Mouse (Mus musculus) A20 (cell line): ENCODE results near the gene Plekhf1.

Experiments
- DNase-seq: peaks from one replicate; pipeline ENCODE4 v3.0.0-alpha.2; 2011; ENCODE audit warnings: low read depth, low spot score

Plekhf1 gene

DNA sequence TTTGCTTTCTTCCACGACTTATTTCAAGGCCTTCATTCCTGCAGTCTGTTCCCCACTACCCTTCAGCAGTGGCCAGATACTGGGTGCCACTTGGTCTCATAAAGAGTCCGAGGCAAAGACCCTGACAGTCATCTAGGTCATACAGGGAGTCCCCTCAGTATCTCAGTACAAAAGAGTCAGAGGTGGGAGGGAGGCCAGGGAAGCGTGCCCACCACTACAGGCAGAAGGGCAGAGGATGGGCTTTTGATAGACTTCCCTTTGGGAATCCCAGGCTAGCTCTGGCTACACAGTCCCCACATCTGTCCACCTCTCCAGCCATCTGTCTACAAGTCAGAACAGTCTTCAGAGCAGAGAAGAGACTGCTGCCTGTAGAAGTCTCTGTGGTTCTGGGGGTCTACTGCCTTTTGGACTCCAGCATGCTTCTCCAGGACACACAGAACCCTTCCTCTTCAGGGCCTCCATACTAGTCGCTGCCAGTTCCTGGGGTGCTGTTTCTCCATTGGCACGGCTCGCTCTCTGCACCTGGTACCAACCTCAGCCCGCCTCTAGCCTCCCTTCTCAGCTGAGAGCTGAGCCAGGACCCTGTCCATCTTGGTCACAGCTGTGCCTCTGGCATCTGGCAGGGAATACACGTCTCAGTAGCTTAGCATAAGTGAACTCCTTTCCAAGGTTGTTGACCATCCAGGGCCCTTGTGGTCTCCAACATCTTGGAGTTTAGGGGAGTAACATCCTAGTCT lies 9.0 kb downstream of the Plekhf1 start:
- DNase-seq, result no peak

DNA sequence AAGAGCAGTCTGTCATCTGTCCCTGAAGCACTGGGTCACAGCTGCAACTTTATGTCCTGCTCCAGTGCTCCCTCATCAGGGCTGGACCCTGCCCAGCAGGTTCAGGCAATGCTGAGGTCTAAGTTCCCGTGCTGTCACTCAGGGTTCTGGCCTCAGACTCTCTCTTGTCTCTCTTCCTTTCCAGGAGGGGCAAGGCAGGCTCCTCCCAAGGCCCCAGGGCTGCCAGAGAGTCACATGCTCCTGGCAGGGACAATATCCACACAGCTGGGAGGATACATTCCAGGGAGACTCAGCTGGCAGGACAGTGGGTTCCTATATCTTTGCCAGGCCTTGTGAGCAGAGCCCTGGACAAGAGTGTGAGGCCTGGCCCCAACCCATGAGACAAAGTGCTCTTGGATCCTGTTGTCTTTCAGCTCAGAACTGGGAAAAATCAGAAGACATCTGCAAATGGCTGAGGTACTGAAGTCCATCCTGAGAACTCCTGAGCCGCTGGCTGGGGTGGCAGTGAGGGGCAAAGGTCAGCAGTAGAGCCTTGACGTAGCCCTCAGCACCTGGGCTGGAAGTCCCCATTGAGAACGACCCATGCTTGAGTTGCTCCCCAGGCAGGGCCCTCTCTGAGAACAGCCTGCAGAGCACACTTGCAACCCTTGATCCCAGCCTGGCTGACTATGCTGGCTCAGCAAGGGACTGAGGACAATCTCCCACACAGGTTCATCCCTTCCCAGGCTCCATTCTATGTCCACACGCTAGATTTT lies 10.2 kb downstream of the Plekhf1 start:
- DNase-seq, result no peak

DNA sequence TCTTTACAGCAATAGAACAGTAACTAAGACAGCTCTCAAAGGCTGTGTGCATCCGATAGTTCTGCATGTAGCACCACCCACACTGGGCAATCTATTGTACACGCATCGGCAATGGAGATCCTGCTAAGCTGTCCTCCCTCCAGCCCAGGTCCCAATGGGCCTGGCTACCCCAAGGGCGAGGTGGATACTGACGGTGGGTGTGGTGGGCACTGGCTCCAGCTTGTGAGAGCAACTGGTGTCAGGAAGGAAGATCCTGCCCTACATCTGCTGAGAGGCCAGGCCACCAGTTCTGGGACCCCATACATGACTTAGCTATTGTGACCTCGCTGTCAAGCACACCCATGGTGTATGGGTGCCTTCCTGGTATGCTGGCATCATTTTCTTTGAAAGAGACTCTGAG lies 12.1 kb downstream of the Plekhf1 start:
- no peak for DNase-seq

DNA sequence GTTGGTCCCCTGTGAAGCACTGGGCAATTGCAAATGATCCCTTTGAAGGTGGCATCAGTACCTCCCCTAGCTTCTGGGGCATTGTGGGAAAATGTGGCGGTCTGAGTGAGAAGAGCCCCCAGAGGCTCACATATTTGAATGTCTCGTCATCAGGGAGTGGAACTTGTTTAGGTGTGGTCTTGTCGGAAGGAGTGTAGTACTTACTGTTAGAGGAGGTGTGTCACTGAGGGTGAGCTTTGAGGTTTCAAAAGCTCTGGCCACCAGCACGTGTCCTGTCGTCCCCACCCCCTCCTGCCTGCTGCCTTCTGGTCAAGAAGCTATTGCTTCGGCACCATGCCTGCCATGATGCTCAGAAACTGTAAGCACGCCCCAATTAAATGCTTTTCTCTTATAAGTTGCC lies 12.5 kb downstream of the Plekhf1 start:
- DNase-seq, result no peak

DNA sequence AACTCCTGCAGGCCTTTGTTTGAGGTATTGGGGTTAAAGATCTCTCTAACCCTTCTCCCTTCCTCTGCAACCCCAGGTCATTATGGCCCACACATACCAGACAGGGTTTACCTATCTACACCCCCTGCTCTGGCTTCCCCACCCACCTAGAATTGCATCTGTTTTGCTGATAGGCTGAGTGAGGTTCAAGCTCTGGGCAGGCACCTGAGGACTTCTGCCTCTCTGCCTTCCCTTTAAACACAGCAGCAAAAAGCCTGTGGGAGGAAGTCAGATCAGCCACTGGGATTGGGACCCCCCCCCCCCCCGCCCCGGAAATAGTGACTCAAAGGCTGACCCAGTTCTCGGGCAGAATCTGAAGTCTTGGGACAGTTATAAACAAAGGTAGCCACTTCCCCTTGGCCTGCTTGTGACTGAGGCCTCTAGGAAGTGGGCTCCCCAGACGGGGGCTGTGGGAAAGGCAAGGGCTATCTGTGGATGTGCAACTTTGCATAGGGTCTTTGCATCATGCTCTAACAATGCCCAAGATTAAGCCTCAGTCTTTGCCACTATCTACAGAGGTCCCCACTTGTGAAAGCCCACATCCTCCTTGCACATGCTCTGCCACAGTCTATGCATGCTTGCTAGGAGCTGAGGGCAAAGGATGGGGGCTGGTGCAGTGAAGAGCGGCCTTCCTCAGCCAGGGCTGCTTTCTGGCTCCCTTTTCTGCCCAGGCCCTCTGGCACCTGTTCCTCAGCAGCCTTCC lies 13.2 kb downstream of the Plekhf1 start:
- DNase-seq, result no peak

DNA sequence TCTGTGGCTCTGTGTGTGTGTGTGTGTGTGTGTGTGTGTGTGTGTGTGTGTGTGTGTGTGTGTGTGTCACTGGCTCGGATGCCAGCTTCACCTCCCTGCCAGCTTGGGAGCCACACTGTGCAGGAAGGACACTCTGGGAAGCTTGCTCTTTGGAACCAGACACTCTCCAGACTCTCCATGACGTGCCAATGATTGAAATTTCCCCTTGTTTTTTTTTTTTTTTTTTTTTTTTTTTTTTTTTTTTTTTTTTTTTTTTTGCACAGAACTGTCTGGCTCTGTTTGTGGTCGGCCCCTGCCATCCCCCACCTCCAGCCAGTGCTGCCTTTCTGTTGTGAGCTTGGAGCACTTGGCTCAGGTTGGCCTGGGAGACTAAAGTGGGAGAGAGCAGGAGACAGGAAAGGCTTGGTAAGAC lies 15.2 kb downstream of the Plekhf1 start:
- no peak for DNase-seq

DNA sequence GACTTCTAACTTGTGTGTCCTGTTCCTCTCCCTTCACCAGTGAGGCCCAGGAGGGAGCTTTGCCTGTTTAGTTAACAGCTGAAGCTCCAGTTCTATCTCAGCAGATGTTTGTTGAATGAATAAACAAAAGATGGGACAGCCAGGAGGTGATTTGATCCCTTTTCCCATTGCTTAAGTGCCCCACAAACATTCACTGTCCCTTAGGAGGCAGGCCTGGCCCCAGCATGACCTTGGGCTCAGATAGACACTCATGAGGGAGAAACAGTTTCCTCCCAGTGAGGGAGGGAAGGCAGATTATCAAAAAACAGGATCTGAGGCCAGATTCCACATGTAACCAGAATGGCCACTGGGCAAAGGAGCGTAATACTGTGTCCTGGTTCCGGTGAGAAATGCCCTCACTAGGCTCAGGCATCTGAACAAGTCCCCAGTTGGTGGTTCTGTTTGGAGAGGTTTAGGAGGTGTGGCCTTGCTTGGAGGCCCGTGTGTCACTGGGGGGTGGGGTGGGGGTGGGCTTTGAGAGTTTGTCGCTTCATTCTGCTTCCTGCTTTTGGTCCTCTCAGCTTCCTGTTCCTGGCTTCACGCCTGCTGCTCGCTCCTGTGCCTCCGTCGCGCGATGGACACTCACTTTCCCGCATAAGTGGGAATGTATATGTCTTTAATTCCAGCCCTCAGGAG lies 18.2 kb downstream of the Plekhf1 start:
- DNase-seq, result no peak

DNA sequence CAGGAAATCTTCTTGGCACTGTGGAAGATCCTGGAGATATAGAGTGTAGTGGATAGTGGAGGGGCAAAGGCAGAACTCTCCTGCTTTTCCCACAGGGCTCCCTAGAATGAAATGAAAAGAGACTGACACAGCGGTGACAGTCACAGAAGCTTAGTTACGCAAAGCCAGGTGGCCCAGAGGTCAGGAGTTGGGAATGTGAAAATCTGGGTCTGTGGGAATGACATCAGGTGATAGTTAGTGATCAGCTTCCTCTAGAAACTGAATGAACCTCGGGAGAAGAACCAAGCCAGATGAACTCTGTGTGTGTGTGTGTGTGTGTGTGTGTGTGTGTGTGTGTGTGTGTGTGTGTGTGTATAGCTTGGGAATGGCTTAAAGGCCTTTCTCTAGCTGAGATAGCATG lies 18.8 kb downstream of the Plekhf1 start:
- no peak for DNase-seq

DNA sequence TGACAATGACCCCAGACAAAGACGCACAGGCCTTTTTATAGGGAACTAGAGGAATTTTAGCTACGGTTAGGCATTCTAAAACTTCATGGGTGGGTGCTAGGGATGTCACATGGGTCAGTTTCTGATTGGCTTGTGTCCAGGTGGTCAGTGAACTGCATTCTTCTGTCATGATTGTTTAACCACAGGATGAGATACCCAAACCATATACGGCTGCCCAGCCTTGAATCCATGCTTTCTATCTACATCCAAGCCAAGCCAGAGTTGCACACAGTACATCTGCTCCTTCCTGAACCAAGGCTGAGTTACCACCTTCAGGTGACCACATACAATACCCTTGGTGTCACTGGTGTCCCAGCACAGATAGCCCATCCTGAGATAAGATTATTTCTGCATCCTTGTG lies 21.3 kb downstream of the Plekhf1 start:
- DNase-seq, result no peak

DNA sequence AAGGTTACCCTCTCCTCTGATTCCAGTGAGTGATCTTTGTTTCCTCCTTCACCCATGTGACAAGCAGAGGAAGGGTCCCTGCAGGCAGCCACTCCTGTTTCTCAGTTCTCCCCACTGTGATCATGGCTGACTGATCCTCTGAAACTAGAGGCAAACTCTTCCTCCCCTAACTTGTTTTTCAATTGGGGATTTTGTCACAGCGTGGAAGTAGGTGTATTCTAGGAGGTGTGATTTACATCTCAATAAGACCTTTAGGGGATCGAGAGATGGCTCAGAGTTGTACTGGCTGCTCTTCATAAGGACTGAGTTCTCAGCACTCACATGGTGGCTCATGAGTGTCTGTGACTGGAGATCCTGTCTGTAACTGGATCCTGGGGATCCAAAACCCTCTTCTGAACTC lies 22.0 kb downstream of the Plekhf1 start:
- DNase-seq, result no peak

DNA sequence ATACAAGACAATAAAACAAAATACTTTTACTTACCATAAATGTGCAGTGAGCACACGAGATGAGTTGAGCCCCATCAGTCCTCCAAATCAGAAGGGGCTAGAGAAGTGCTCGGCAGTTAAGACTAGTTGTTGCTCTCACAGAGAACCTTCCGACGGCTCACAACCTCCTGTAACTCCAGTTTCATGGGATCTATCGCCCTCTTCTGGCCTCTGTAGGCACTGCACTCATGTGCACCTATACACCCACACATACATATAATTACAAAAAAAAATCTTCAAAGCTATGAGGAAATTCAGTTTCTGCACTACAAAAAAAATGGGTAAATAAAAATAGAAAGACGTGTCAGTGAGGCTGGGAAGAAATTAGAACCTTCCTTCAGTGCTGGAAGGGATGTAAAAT lies 23.5 kb downstream of the Plekhf1 start:
- DNase-seq, result peak; percentile 33

DNA sequence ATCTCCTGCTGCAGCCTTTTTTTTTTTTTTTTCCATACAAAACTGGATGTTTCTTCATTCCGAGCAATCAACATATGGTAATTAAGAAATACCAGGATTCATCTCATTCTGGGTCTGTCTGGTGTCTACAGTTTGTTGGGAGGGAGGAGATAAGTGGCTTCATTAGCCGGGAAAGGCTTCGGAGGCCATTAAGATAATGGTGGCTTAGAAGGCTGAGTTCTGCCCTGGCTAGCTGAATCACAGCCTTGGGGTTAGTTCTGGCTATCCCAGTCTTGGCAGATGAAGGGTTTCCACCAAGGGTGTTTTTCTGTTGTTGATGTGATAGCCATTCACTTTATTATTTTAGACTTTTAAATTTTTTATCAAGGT lies 26.5 kb downstream of the Plekhf1 start:
- no peak for DNase-seq

DNA sequence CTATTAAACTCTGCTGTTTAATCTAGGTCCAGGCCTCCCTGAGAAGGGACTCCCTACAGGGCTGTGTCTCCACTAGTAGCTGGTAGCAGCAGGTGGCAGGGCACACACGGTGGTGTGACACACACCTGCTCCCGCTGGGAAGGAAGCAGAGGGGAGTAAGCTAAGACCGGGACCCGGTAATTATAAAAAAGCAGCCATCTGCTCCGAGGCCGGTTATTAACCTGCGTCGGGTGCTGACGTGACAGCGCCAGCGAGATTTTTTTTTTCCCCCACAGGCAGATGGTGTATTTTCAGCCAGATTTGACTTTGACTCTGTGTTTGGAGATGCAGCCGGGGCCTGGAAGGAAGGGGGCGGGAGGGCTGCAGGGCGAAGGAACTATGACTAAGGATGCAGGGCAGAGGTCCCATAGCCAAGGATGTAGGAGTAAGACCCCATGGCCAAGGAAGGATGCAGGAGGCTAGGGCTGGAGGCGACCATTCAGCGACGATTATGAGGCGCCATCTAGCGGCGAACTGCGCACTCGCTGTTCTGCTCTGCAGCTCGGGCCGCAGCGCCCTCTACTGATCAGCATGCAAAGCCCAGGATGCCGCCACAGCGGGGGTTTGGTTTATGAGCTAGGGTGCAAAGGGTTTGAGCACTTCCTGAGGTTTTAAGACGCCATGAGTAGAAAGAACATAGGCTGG lies 27.1 kb downstream of the Plekhf1 start:
- DNase-seq, result peak; percentile 92

DNA sequence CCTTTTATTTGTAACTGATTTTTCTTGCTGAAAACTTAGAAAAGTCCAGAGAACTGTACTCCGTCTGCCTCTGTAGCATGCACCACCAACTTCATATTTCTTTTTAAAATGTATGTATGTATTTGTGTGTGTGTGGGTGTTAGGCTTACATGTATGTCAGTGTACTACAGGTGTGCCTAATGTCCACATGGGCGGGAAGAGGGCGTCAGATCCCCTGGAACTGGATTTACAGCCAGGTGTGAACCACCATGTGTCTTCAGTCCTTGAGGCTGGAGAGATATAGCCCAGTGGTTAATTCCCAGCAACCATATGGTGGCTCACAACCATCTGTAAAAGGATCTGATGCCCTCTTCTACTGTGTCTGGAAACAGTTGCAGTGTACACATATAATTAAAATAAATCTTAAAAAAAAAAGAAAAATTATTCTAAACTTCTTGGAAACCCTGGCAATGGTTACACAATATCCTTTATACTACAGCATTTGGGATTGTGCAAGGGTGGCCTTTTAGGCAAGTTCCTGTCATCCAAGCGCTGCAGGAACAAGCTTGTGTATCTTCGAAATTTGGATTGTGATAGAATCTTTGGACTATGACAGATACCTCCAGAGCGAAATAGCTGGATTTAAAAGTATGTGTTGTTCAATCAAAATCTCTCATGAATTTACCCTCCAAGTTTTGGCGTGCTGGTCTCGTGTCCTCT lies 27.8 kb downstream of the Plekhf1 start:
- DNase-seq, result peak; percentile 57

DNA sequence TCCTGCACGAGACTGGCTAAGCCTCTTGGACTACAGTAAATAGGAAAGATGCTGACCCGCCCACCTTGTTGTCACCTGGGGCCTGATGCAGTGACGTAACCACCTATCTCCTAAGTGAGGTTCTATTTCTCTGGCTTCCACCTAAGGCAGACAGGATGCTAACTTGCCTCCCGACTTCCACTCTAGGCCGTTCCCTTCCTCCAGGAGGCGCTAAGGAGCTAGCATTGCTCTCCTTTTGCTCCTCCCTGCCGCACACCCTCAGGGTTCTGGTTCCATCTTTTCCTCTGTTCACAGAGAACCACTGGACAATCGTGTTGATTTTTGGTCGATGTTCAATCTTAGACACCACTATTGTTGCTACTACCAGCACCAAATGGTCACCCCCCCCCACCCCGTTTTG lies 36.2 kb downstream of the Plekhf1 start:
- no peak for DNase-seq

DNA sequence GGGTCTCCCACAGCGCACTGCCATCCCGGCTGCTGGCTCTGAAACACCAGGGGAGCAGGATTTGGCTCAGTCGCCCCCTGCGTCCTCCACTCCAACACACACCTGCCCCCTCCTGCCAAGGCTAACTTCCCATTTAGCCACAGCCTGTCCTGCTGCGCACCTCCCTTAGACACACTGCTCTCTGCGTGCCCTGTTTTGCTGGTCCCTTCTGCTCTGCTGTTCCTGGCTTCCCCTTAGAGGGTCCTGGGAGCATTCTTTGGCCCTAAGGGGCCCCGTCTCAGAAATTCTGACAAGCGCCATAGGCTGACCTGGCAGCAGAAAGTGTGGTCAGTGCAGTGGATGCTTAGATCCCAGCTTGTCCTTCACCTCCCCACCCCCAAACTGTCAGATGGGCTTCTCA lies 36.7 kb downstream of the Plekhf1 start:
- DNase-seq, result no peak

DNA sequence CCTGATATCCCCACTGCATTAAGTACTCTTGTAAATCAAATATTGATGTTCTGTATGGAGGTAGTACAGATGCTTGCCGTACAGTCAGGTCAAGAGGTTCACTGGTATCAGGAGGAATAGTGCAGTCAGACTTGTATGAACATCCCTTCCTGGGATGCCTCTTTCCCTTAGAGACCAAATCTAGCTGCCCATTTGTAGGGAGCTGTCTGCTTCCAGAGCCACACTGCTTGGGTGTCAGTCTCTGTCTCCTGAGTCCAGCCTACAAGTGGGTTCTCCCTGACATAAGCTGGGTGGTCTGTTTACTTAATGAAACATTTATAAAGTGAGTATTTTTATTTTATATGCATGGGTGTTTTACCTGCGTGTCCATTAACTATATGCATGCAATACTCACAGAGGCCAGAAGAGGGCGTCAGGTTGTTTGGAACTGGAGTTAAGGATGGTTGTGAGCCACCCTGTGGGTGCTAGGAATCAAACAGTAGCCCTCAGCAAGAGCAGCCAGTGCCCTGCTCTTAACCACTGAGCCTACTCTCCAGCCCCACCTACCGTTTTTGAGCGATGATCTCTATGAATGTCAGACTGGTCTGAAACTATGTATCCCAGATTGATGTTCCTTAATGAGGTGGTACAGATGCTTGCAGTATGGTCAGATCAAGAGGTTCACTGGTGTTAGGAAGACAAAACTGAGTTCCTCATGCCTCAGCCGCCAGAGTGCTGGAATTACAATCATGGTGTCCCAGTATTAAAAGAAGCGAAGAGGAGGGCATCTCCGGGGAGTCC lies 37.6 kb downstream of the Plekhf1 start:
- DNase-seq, result no peak

DNA sequence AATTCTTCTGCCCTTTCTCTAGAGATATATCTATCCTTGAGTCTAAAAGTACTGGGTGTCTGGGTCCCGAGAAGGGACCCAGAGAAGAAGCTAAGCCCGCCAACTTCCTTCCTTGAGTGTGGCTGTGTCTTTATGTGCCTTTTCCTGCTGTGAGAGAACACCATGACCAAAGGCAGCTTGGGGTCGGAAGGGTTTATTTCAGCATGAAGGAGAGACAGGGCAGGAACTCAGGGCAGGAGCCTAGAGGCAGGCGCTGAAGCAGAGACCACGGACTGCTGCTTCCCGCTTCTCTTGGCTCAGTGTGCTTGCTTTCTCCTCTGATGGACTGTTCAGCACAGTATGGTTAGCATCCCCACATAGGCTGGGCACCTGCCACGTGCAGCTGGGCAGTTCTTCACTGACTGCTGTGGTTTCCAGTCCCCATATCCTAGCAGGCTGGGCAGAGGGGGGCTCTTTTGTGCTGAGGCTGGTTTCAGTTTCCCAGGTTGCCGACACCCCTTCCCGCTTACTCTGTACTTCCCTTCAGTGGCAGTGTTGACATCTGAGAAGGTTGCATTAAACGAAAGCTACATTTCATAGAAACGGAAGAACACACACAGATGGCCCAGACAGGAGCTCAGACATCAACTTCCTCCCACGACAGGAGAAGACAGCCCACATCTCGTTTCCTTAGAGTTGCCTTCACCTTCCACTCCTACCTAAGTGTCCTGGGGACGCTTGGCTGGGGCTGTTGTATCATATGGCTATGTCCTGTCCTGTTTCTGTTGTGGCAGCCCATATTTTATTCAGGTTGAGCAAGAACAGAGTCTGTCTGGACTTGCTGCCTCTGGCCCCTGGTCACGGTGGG lies 38.5 kb downstream of the Plekhf1 start:
- peak; percentile 41 for DNase-seq
